In the genomic region with DNA sequence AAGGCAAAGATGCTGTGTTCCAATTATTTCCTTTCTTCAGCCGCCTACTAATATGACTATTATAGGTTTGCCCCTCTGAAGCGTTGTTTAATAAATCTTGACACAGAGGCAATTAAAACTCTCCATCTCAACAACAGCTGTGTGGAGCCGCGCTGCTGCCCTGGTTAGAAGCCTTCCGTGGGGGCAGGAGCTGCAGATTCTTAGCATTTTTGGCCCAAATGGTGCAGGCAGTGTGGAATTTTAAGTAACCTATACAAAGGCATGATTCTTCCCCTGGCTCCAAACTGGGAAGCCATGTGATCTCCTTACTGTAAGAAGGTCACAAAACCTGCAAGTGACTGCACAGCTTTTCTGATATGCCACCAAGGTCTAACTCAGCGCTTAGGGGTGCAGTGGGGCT, we compare ENCODE assay signal across 10 mouse cellular contexts.
DNase-seq lines count a peak whose midpoint lies in the region; ATAC-seq lines count a peak whose summit lies in the region.
"Had no signal": no experiment of that assay in that cellular context is flagged by ENCODE, and none has a peak within 500 bp of the region (broad histone marks: within the 10 kb centered on the region; RNA-seq: fewer than 3 reads in every experiment).

No protein-coding gene starts in this region.

- no peak overlapping the region for H3K9ac ChIP-seq in lung, embryonic 16.5 days (ENCODE audit: low read length)
- H3K9ac ChIP-seq in embryonic facial prominence, embryonic 15.5 days = no peak overlapping the region
- H3K9ac ChIP-seq in hindbrain, embryonic 14.5 days = no peak overlapping the region

- 0 out of 2 replicates have a peak, but pooled peaks have one; percentile 29 for ATAC-seq in lung, embryonic 16.5 days (ENCODE audit: low read depth)
- no peak for ATAC-seq in embryonic facial prominence, embryonic 15.5 days (ENCODE audit: insufficient number of reproducible peaks, low FRiP score, low TSS enrichment, low read depth)
- ATAC-seq in hindbrain, embryonic 14.5 days (ENCODE audit: low FRiP score) = peak; percentile 54; the same call in 1 of the 2 replicates
- ATAC-seq in megakaryocyte, adult 5-6 weeks (ENCODE audit: poor library complexity, severe bottlenecking) = no peak

- H3K9me3 ChIP-seq in lung, embryonic 16.5 days (ENCODE audit: control insufficient read depth, low read length) = no peaks in the 10 kb centered on the region
- H3K9me3 ChIP-seq in embryonic facial prominence, embryonic 15.5 days (replicated peaks) = no peaks in the 10 kb centered on the region
- H3K9me3 ChIP-seq in hindbrain, embryonic 14.5 days (ENCODE audit: control insufficient read depth, low read length) = no peaks in the 10 kb centered on the region

- H3K27me3 ChIP-seq in lung, embryonic 16.5 days (ENCODE audit: control insufficient read depth, insufficient read depth, low read depth, low read length) = no peaks in the 10 kb centered on the region
- no peaks in the 10 kb centered on the region for H3K27me3 ChIP-seq in embryonic facial prominence, embryonic 15.5 days
- no peaks in the 10 kb centered on the region for H3K27me3 ChIP-seq in hindbrain, embryonic 14.5 days (ENCODE audit: control insufficient read depth, insufficient read depth, low read length)

- no peak overlapping the region for H3K4me3 ChIP-seq in lung, embryonic 16.5 days (ENCODE audit: low read length)
- H3K4me3 ChIP-seq in embryonic facial prominence, embryonic 15.5 days (replicated peaks) = no peak overlapping the region
- H3K4me3 ChIP-seq in hindbrain, embryonic 14.5 days (replicated peaks; ENCODE audit: low read length) = no peak overlapping the region
- H3K4me3 ChIP-seq: erythroblast, embryonic 14.5 days had no signal

- H3K4me2 ChIP-seq in lung, embryonic 16.5 days (ENCODE audit: low read depth, low read length) = no peak overlapping the region
- no peak overlapping the region for H3K4me2 ChIP-seq in embryonic facial prominence, embryonic 15.5 days (replicated peaks)
- no peak overlapping the region for H3K4me2 ChIP-seq in hindbrain, embryonic 14.5 days (replicated peaks)

- H3K36me3 ChIP-seq in lung, embryonic 16.5 days (ENCODE audit: control insufficient read depth, insufficient read depth, low read length) = no peaks in the 10 kb centered on the region
- no peaks in the 10 kb centered on the region for H3K36me3 ChIP-seq in embryonic facial prominence, embryonic 15.5 days
- no peaks in the 10 kb centered on the region for H3K36me3 ChIP-seq in hindbrain, embryonic 14.5 days (replicated peaks; ENCODE audit: control insufficient read depth, insufficient read depth)

- DNase-seq in lung, postnatal 14 days = no peak
- peak; percentile 35 for DNase-seq in hindbrain, embryonic 14.5 days (ENCODE audit: low spot score)
- DNase-seq in retina, embryonic 14.5 days (ENCODE audit: low spot score) = peak; percentile 45
- DNase-seq in layer of hippocampus, postnatal 14 days (ENCODE audit: low spot score in 2 of 2) = no peak
- DNase-seq: heart, postnatal 36 days; lung, adult 18-20 months had no signal

- peaks cover 5% of the 10 kb centered on the region; the same call in 1 of the 2 replicates for H3K4me1 ChIP-seq in lung, embryonic 16.5 days (replicated peaks; ENCODE audit: control insufficient read depth, insufficient read depth, low read length)
- peaks cover 11% of the 10 kb centered on the region; the same call in 1 of the 2 replicates for H3K4me1 ChIP-seq in embryonic facial prominence, embryonic 15.5 days
- 0 out of 2 replicates have a peak, but pooled peaks cover 11% of the 10 kb centered on the region for H3K4me1 ChIP-seq in hindbrain, embryonic 14.5 days (replicated peaks; ENCODE audit: control insufficient read depth, insufficient read depth, low read length)

- WGBS in lung, embryonic 16.5 days = 31% methylated on average over 6 of the region's 6 CpGs
- WGBS in embryonic facial prominence, embryonic 15.5 days = 32% methylated on average over 6 of the region's 6 CpGs
- WGBS in hindbrain, embryonic 14.5 days = 56% methylated on average over 6 of the region's 6 CpGs

- H3K27ac ChIP-seq in lung, embryonic 16.5 days (ENCODE audit: low read length) = no peak overlapping the region
- H3K27ac ChIP-seq in embryonic facial prominence, embryonic 15.5 days (replicated peaks) = peak overlapping the region; percentile 40; the same call in 1 of the 2 replicates
- peak overlapping the region; percentile 47 for H3K27ac ChIP-seq in hindbrain, embryonic 14.5 days

Comparison
In these comparisons a context has a peak if more than half of its experiments do, and no peak if none do; other contexts are left out.
1. ATAC-seq: peak in lung, embryonic 16.5 days (single experiment) and hindbrain, embryonic 14.5 days (single experiment); none in embryonic facial prominence, embryonic 15.5 days (single experiment) and megakaryocyte, adult 5-6 weeks (single experiment).
2. DNase-seq: peak in hindbrain, embryonic 14.5 days (single experiment) and retina, embryonic 14.5 days (single experiment); none in lung, postnatal 14 days (single experiment) and layer of hippocampus, postnatal 14 days (0 of 2).